Mouse (Mus musculus): ENCODE measurements around the gene Ap3b1.

Gene Ap3b1

DNA sequence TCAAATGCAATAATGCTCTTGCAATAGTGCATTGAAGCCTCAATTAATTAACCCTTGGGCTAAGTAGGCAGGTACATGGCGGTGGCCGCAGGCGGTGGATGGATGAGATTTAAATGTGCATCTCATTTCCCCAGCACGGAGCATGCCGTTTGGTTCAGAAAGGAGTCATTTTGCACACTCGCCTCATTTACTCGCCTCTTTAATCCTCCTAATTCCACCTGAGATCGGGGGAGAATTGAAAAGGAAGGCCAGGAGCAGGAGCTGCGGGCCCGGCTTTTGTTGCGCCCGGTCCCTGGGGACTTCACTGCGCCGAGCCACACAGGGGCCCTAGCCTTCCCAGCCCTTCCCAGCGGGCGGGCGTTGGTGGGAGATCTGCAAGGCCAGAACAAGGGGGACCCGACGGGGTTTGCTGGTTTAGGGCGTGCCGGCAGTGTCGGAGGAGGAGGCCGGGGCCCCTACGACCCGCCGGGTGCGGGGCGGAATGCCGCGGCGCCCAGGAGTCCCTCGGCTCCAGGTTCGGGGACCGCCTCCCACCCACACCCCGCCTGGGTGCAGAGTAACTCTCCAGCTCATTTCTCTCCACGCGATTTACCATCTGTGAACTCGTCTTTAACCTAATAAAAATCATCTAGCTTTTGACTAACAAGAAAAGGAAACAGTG, 237.1 kb downstream of the Ap3b1 start:
- no peak for DNase-seq (ENCODE audit: low spot score)

DNA sequence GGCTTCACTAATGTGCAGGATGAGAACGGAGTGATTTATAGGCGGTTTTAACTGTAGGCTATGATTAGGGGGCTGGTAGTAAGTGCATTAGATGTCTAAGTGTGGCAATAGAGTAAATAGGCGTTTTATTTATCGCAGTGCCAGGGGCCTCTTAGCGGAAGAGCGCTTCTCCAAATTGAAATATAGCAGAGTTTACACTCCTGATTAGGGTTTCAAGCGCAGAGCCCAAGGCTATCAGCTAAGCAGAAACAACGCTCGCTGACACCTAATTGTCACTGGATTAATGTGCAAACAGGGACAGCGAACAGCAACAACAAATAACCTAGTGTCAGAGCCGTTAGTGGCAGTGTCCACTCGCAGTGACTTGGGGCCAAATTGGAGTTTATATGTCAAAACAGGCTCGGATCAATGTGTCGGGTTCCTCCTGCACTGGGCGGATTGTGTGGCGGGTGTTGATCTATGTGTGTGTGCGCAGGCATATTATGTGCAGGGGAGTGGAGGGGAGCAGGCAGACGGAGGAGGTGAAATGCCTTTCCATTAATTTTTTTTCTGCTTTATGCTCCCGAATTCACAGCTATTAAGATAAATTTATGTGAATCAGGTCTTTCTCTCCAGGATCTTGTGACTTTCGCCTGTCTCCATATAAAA, 237.8 kb downstream of the Ap3b1 start:
- no peak for DNase-seq (ENCODE audit: low spot score)

DNA sequence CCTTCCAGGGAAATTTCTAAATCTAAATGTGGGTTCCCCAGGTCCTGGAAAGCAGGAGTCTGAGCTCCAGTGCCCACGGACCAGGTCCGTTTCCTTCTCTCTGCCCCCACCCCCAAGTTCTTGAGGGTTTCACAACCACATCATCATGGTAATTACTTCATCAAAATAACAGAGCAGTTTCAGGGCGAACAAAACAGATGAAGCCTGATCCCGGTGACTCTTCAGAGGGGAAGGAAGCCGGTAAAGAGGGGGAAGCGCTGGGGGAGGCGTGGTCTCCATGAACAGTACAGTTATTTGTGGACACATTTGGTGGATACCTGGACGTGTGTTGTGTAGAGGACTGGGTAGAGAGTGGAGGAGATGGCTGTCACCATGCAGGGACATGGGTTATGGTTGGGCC, 241.0 kb downstream of the Ap3b1 start:
- no peak for DNase-seq (ENCODE audit: low spot score)

DNA sequence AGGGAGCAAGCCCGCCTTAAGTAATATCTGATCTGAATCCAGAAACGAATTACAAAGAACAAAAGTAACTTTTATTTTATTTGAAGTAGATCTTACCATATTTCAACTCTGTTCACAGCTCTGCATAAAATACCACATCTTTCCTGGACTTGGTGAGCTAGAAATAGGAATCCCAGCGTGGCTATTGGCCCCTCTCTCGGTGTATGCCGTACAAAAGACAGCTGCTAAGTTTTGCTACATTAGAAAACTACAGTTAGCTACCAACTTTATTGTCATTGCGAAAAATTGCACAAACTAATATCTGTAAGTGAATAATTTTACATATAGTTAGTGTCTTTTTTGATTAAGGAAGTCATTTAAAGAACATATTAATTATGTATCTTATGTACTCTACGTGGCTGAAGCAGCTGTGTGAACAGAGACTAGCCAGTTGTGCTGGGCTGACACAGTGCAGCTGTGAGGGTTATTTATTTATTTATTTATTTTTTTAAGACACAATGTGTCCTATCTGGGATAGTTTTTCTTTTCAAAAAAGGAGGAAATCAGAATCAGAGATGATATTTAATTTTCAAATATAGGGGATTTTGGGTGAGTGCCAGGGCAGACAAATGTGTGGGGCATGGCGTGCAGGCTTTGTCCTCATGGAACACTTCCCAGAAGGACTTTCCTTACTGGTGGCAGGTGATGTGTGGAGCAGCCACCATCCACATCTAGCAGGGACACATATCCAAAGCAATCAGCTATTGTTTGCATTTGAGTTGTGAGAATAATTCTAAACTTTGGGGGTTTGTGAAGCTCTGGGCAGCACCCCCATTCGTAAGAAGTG, 248.5 kb downstream of the Ap3b1 start:
- DNase-seq (ENCODE audit: low spot score) = no peak

DNA sequence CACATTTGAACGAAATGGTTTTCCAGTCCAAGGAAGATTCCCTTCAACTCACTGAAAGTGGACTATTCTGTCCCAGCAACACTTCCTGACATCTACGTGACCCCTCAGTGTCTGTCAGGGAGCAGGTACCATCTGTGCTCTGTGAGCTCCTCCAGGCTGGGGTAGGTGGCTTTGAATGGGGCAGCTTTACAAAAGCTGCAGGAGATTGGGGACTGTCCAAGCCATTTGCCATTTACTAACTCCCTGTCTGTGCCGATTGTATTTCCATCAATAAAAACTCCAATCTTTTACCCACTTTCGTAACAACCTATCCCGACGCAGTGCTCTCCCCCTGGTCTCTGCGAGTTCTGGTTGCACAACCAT, 249.1 kb downstream of the Ap3b1 start:
- no peak for DNase-seq (ENCODE audit: low spot score)

DNA sequence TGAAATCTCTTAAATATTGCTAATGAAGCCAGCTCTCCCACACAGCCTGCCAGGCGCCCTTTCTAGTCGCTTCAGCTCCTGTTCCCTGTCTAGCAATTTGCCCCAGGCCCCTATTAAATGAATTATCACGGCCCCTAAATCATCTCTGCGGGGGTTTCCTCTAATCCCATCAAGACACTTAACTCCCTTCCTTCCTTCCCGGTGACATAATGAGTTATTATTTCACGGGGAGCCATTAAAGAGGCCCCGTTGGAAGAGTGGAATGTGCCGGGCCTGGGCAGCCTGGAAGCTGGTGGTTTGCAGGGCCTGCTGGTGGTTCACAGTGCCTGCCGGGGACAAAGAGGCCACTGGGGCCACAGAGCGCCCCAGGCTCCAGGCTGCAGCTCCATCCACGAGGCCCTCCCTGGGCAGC, 249.7 kb downstream of the Ap3b1 start:
- DNase-seq (ENCODE audit: low spot score) = no peak

DNA sequence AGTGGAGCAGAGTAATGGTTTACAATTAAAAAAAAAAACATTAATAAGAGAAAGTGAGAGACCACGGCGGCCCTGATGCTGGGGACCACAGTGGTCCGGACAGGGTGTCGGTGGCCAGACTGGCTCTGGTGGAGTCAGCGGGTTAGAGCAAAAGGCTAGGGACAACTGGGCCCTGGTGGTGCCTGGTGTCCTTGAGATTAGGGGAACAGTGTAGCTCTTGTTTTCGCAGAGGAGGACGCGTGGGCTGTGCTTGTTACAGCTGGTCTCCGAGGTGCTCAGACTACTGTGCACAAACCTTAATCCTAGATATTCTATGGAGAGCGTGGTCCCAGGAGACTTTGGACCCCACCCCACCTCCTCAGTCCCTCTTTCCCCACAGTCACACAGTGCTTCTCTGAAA, 250.2 kb downstream of the Ap3b1 start:
- DNase-seq (ENCODE audit: low spot score) = no peak

Measured in lung, postnatal 25 days (tissue).